Mouse (Mus musculus) liver, embryonic 14.5 days (tissue): ENCODE measurements around the gene Kcna4. TPM values are rescaled to one million over a fixed set of nuclear protein-coding genes. Genes with fewer than 3 reads are reported as not detected.

ENCODE experiments used
- ATAC-seq: fragments of 200-750 bp; cut with Nextera tagmentation; 2 replicates; pipeline ENCODE4 v1.8.0; 2017; ENCODE audit warnings: moderate number of reproducible peaks, mild to moderate bottlenecking, moderate library complexity; ENCODE audit not compliant: insufficient read depth
- DNase-seq, 3 experiments: peaks; one replicate each; pipeline ENCODE4 v3.0.0-alpha.2; 2012 to 2013; ENCODE audit warnings: low read depth in 3 of 3, low spot score in 3 of 3
- H3K27ac ChIP-seq: fragments of 300-500 bp; sonication (generic); 2 replicates; pipeline ENCODE4 v1.5.1; 2014; ENCODE audit warnings: moderate library complexity, mild to moderate bottlenecking, control low read depth, inconsistent platforms
- H3K27me3 ChIP-seq: fragments of 300-500 bp; sonication (generic); 2 replicates; pipeline ENCODE4 v1.6.1; 2014; ENCODE audit warnings: mild to moderate bottlenecking, low read length, moderate library complexity; ENCODE audit not compliant: control insufficient read depth, insufficient read depth
- H3K36me3 ChIP-seq: fragments of 300-500 bp; sonication (generic); replicated peaks from 2 replicates; pipeline ENCODE4 v1.6.1; 2014; ENCODE audit warnings: low read depth; ENCODE audit not compliant: control insufficient read depth, insufficient read depth
- H3K4me1 ChIP-seq, 2 experiments: fragments of 200-500 bp in 1 of 2; fragments of 300-500 bp in 1 of 2; sonication (generic) in 1 of 2; replicated peaks; 2 replicates each; pipeline ENCODE4 v1.6.1; 2012 to 2014; ENCODE audit warnings: antibody characterized with exemption in 1 of 2, inconsistent platforms in 1 of 2, low read length in 1 of 2; ENCODE audit not compliant: control insufficient read depth in 2 of 2, insufficient read depth in 2 of 2
- H3K4me2 ChIP-seq: fragments of 300-500 bp; sonication (generic); 2 replicates; pipeline ENCODE4 v1.6.1; 2014; ENCODE audit warnings: low read depth, mild to moderate bottlenecking, control low read depth, moderate library complexity
- H3K4me3 ChIP-seq, 2 experiments: fragments of 200-500 bp in 1 of 2; fragments of 300-500 bp in 1 of 2; sonication (generic) in 1 of 2; 2 replicates each; pipeline ENCODE4 v1.5.1; 2012 to 2014; ENCODE audit warnings: low read depth in 2 of 2, low read length in 2 of 2, mild to moderate bottlenecking in 2 of 2, control low read depth in 1 of 2, inconsistent platforms in 1 of 2, moderate library complexity in 1 of 2; ENCODE audit not compliant: insufficient read depth in 1 of 2
- H3K9ac ChIP-seq: fragments of 300-500 bp; sonication (generic); replicated peaks from 2 replicates; pipeline ENCODE4 v1.6.1; 2014; ENCODE audit warnings: mild to moderate bottlenecking, control low read depth, moderate library complexity
- H3K9me3 ChIP-seq: fragments of 300-500 bp; sonication (generic); 2 replicates; pipeline ENCODE4 v1.6.1; 2016; ENCODE audit warnings: low read length, mixed read lengths; ENCODE audit not compliant: control insufficient read depth
- CTCF ChIP-seq: IDR thresholded peaks from 2 replicates; pipeline ENCODE4 v1.5.1; 2016; ENCODE audit warnings: antibody characterized with exemption, low read depth, control low read depth
- EP300 ChIP-seq: IDR thresholded peaks from 2 replicates; pipeline ENCODE4 v1.6.1; 2016; ENCODE audit warnings: antibody characterized with exemption, low read depth
- WGBS: fragments of 180-500 bp; shearing (Covaris S2); extraction: QIAGEN DNeasy Blood & Tissue Kit; methylation state at CpG from one replicate; pipeline ENCODE4 v1.1.7; 2014; ENCODE audit not compliant: insufficient replicate concordance; 5-methylcytosine and 5-hydroxymethylcytosine counted together
- polyA plus RNA-seq, 2 experiments: library from polyadenylated mRNA; depleted of rRNA in 1 of 2; stranded (reverse) in 1 of 2; unstranded in 1 of 2; fragments of >200 nt; fragmentation: Nextera tagmentation in 1 of 2; extraction: Ambion mirVana in 1 of 2; gene quantifications; 2 replicates each; pipeline versions ENCODE4 v1.2.1 to v1.2.3; 2012 to 2014

The Kcna4 gene
- polyA plus RNA-seq, 2 experiments: 0.04 TPM; not detected in 1

DNA sequence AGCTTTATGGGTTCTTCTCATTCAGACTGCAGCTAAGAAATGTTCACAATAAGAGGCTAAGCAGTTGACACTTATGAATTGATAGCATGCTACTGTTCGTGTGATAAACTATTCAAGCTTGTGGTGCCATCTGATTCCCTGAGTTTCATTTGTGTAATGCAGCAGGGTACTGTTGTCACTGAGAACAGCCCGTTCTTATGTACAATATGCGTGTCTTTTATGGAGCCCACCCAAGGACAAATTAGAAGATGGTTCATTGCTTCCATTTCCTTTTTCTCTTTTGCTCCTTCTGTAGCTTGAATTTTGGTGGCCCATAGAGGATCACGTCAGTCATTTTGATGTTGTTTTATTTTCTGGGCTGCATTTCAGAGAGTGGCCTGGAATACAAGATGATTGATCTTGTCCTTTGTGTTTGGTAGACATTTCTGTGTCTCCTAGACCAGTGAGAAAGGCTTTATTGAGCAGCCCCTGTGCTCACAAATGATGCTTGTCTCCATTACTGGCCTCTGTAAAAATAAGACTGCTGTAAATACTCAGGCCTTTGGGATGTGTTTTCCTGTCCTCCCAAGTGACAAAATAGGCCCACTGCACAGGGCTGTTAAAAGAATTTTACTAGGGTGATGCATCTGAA is 31.3 kb downstream of the Kcna4 start:
- DNase-seq (no peak), ATAC-seq (no peak)
- no peak overlapping the region for H3K27ac ChIP-seq
- H3K36me3 ChIP-seq: no peaks in the 10 kb centered on the region
- no peak overlapping the region for H3K4me2 ChIP-seq
- 59% methylated on average over 4 of the region's 4 CpGs for WGBS
- H3K4me3 ChIP-seq: no peak overlapping the region
- no peak overlapping the region for H3K9ac ChIP-seq
- no peaks in the 10 kb centered on the region for H3K4me1 ChIP-seq
- no peaks in the 10 kb centered on the region for H3K9me3 ChIP-seq
- TF ChIP-seq CTCF (no peak), EP300 (no peak)
- no peaks in the 10 kb centered on the region for H3K27me3 ChIP-seq

DNA sequence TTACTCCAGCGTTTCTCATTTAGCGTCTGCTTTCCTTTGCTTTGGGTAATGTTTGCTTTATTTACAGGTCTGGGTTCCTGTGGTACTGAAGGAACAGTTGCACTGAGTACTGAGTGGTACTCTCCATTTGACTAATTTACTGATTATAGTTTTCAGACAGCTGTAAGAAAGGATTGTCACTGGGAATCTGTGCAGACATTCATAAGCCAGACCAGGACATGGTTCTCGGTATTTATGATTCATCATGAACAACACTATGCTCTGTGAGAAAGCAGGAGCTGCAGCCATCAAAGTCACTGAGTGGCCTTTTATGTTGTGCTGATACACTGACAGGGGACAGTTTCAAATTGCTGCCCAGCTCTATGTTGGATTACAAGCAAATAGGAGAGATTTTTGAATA is 33.7 kb downstream of the Kcna4 start:
- H3K36me3 ChIP-seq: no peaks in the 10 kb centered on the region
- no peak overlapping the region for H3K4me3 ChIP-seq
- 71% methylated on average over 3 of the region's 3 CpGs for WGBS
- H3K9ac ChIP-seq: no peak overlapping the region
- H3K4me2 ChIP-seq: no peak overlapping the region
- ATAC-seq (no peak), DNase-seq (no peak)
- H3K27me3 ChIP-seq: no peaks in the 10 kb centered on the region
- TF ChIP-seq CTCF (no peak), EP300 (no peak)
- no peak overlapping the region for H3K27ac ChIP-seq
- no peaks in the 10 kb centered on the region for H3K9me3 ChIP-seq
- no peaks in the 10 kb centered on the region for H3K4me1 ChIP-seq

DNA sequence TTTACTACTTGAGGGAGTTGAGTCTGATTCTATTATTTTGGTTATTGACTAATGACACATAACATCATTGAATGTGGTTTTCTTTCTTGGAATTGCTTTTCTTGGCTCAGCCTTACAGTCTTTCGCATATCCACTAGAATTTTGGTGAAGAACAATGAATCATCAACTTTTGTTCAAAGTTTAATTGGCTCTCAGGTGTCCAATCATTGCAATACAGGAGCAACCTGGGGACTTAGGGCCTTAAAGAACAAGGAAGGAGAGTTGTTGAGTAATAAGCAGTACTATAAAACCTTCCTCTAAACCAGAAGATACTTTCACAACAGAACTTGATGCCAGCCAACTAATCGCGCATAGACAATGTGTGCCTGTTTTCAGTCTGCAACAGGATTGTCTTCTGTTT is 36.8 kb downstream of the Kcna4 start:
- Histone ChIP-seq H3K36me3 (no peaks in the 10 kb centered on the region), H3K9ac (no peak overlapping the region), H3K4me2 (no peak overlapping the region), H3K27ac (no peak overlapping the region), H3K4me1 (no peaks in the 10 kb centered on the region), H3K4me3 (no peak overlapping the region), H3K9me3 (no peaks in the 10 kb centered on the region), H3K27me3 (no peaks in the 10 kb centered on the region)
- TF ChIP-seq CTCF (no peak), EP300 (no peak)
- ATAC-seq: no peak
- no peak for DNase-seq
- WGBS: 77% methylated on average over 3 of the region's 3 CpGs

DNA sequence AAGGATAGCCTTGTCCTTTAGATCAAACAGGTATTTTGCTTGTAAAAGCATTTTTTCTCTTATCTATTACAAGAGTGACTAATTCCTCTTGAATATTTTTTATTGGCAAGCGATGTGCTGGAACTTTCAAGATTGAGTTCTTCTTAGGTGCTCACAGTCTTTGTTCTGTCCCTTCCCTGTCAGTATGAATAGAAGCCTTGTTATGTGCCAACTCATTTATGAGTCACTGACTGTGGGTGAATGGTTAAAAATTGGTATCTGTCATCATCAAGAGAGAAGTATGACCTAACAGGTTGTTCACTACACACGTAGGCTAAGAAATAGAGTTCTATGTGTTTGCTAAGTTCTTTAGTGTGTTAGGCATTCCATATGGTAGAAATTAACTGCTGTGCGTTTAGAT is 50.9 kb downstream of the Kcna4 start:
- no peak for DNase-seq
- ATAC-seq: no peak
- Histone ChIP-seq H3K9ac (no peak overlapping the region), H3K4me3 (no peak overlapping the region), H3K27me3 (no peaks in the 10 kb centered on the region), H3K27ac (no peak overlapping the region), H3K9me3 (no peaks in the 10 kb centered on the region), H3K4me2 (no peak overlapping the region), H3K4me1 (no peaks in the 10 kb centered on the region), H3K36me3 (no peaks in the 10 kb centered on the region)
- 55% methylated on average over 3 of the region's 3 CpGs for WGBS
- TF ChIP-seq EP300 (no peak), CTCF (no peak)

DNA sequence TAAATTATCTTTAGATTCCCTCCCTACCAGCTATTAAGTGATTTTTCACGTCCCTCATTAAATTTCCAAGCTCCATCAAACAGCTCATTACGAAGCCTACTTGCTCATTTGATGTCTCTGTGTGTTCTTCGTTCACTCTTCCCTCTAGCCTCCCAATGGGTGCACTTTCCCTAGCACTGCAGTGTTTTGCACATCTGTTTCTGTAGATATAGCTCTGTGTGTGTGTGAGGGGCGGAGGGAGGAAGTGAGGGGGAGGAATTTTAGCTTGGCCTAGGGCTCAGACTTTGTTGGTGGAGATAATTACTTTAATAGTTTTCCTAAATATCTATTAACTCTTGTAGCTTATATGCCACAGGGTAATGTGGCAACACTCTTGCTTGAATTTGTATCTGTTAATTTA is 54.4 kb downstream of the Kcna4 start:
- H3K4me3 ChIP-seq: no peak overlapping the region
- 42% methylated on average over 4 of the region's 4 CpGs for WGBS
- H3K27ac ChIP-seq: no peak overlapping the region
- H3K9me3 ChIP-seq: no peaks in the 10 kb centered on the region
- TF ChIP-seq EP300: no peak
- no peak for TF ChIP-seq CTCF
- H3K4me1 ChIP-seq: no peaks in the 10 kb centered on the region
- H3K27me3 ChIP-seq: no peaks in the 10 kb centered on the region
- H3K36me3 ChIP-seq: no peaks in the 10 kb centered on the region
- H3K9ac ChIP-seq: no peak overlapping the region
- DNase-seq: no peak
- no peak overlapping the region for H3K4me2 ChIP-seq
- ATAC-seq: no peak
